Mouse (Mus musculus) hindbrain, embryonic 16.5 days (tissue): ENCODE data around the gene Smurf2. TPM values are rescaled to one million over a fixed set of nuclear protein-coding genes. Genes with fewer than 3 reads are reported as not detected.
A peak's percentile ranks its signal among the peaks of the same experiment; 100 is the strongest.

Source experiments
- ATAC-seq: fragments of 200-750 bp; cut with Nextera tagmentation; 2 replicates; pipeline ENCODE4 v1.8.0; 2017; ENCODE audit warnings: moderate TSS enrichment, moderate library complexity
- H3K27ac ChIP-seq: fragments of 300-500 bp; sonication (generic); 2 replicates; pipeline ENCODE4 v1.5.1; 2014; ENCODE audit warnings: low read depth, mild to moderate bottlenecking, control low read depth, low read length, moderate library complexity
- H3K27me3 ChIP-seq: fragments of 300-500 bp; sonication (generic); replicated peaks from 2 replicates; pipeline ENCODE4 v1.6.1; 2014; ENCODE audit warnings: low read length; ENCODE audit not compliant: control insufficient read depth, insufficient read depth
- H3K36me3 ChIP-seq: fragments of 300-500 bp; sonication (generic); 2 replicates; pipeline ENCODE4 v1.6.1; 2014; ENCODE audit warnings: mild to moderate bottlenecking, low read length, moderate library complexity, mixed read lengths; ENCODE audit not compliant: control insufficient read depth, insufficient read depth
- H3K4me1 ChIP-seq: fragments of 300-500 bp; sonication (generic); 2 replicates; pipeline ENCODE4 v1.6.1; 2014; ENCODE audit warnings: low read depth, low read length; ENCODE audit not compliant: control insufficient read depth, insufficient read depth
- H3K4me2 ChIP-seq: fragments of 300-500 bp; sonication (generic); 2 replicates; pipeline ENCODE4 v1.6.1; 2014; ENCODE audit warnings: mild to moderate bottlenecking, low read length, control low read depth, moderate library complexity
- H3K4me3 ChIP-seq: fragments of 300-500 bp; sonication (generic); 2 replicates; pipeline ENCODE4 v1.5.1; 2014; ENCODE audit warnings: mild to moderate bottlenecking, low read length, control low read depth, moderate library complexity
- H3K9ac ChIP-seq: fragments of 300-500 bp; sonication (generic); 2 replicates; pipeline ENCODE4 v1.6.1; 2014; ENCODE audit warnings: low read depth, mild to moderate bottlenecking, control low read depth, low read length, moderate library complexity
- H3K9me3 ChIP-seq: fragments of 300-500 bp; sonication (generic); 2 replicates; pipeline ENCODE4 v1.6.1; 2014; ENCODE audit warnings: mild to moderate bottlenecking, low read length, moderate library complexity; ENCODE audit not compliant: control insufficient read depth
- WGBS: fragments of 180-500 bp; shearing (Covaris S2); extraction: QIAGEN DNeasy Blood & Tissue Kit; methylation state at CpG from one replicate; pipeline ENCODE4 v1.1.7; 2014; 5-methylcytosine and 5-hydroxymethylcytosine counted together
- microRNA-seq: library from miRNA; unstranded; fragments of <30 nt; microRNA quantifications from one replicate; pipeline ENCODE4, GENCODE M21; 2017
- polyA plus RNA-seq: library from polyadenylated mRNA; unstranded; fragments of >200 nt; fragmentation: Nextera tagmentation; extraction: Ambion mirVana; gene quantifications from 2 replicates; pipeline ENCODE4 v1.2.1, GENCODE M21; 2015

The Smurf2 gene
- polyA plus RNA-seq, 1 experiment from 2014 or later, result 10.6 TPM

DNA sequence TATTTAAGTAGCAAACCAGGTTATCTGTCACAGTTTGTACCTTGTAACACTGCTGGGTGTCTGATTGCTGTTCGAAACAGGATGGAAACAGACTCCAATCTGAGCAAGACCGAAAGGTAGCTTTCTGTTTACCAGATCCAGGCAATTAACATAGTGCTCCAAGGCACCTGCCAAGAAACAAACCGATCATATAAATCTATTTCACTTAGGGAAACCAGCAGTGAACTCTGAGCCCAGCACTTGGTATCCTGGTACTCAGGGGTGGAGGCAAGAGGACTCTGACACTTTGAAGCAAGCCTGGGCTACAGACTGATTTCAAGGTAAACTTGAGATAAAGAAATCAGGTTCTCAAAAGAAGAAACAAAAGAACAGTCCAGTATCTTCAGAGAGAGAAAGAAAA is 143.1 kb downstream of the Smurf2 start:
- H3K4me1 ChIP-seq, result peaks cover 3% of the 10 kb centered on the region
- H3K27me3 ChIP-seq, result no peaks in the 10 kb centered on the region
- H3K4me3 ChIP-seq, result no peak overlapping the region
- no peaks in the 10 kb centered on the region for H3K9me3 ChIP-seq
- no peak overlapping the region for H3K9ac ChIP-seq
- no peak overlapping the region for H3K27ac ChIP-seq
- 94% methylated on average over 3 of the region's 3 CpGs for WGBS
- peaks cover 19% of the 10 kb centered on the region for H3K36me3 ChIP-seq
- no peak overlapping the region for H3K4me2 ChIP-seq
- ATAC-seq, result no peak

DNA sequence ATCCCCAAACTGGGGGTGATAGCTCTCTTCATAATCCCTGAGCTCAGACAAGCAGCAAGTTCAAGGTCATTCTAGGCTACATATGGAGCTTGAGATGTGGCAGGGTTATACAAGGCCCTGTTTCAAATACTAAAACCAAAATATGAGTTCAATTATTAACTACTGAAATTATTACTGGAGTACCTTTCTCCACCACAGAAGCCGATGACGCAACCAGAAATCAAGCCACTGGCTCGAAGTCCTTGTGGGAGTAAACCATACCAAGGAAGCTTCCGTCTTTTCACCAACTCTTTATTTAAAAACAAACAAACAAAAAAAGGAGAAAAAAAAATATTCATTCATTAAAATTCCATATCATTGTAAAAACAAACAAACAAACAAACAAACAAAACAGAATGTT is 143.6 kb downstream of the Smurf2 start:
- Histone ChIP-seq H3K4me3 (no peak overlapping the region), H3K9ac (no peak overlapping the region), H3K4me1 (peaks cover 3% of the 10 kb centered on the region), H3K36me3 (peaks cover 16% of the 10 kb centered on the region), H3K27me3 (no peaks in the 10 kb centered on the region), H3K9me3 (no peaks in the 10 kb centered on the region), H3K27ac (no peak overlapping the region), H3K4me2 (no peak overlapping the region)
- WGBS, result 94% methylated on average over 4 of the region's 4 CpGs
- no peak for ATAC-seq

DNA sequence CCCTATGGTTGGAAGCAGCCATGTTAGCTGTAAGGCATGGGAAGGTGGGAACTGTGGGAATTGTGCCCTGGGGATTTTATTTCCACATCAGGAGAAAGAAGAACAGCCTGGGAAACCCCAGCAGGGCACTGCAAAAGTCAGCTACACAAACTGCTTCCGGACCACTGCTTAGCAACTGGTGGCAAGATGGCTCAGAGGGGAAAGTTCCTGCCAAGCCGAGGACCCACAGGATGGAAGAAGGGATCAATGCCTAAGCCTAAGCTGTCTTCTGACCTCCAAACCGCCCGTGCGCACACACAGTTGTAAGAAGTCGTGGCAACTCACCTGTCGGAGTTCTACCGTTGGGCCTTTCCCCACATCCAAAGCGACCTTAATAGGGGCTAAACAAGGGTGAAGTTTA is 147.5 kb downstream of the Smurf2 start:
- no peak overlapping the region for H3K27ac ChIP-seq
- H3K4me2 ChIP-seq, result no peak overlapping the region
- H3K9ac ChIP-seq, result no peak overlapping the region
- 93% methylated on average over 9 of the region's 9 CpGs for WGBS
- H3K4me1 ChIP-seq, result no peaks in the 10 kb centered on the region; the same call in 1 of the 2 replicates
- H3K36me3 ChIP-seq, result peaks cover 23% of the 10 kb centered on the region
- no peak for ATAC-seq
- H3K4me3 ChIP-seq, result no peak overlapping the region
- H3K27me3 ChIP-seq, result no peaks in the 10 kb centered on the region
- no peaks in the 10 kb centered on the region for H3K9me3 ChIP-seq

DNA sequence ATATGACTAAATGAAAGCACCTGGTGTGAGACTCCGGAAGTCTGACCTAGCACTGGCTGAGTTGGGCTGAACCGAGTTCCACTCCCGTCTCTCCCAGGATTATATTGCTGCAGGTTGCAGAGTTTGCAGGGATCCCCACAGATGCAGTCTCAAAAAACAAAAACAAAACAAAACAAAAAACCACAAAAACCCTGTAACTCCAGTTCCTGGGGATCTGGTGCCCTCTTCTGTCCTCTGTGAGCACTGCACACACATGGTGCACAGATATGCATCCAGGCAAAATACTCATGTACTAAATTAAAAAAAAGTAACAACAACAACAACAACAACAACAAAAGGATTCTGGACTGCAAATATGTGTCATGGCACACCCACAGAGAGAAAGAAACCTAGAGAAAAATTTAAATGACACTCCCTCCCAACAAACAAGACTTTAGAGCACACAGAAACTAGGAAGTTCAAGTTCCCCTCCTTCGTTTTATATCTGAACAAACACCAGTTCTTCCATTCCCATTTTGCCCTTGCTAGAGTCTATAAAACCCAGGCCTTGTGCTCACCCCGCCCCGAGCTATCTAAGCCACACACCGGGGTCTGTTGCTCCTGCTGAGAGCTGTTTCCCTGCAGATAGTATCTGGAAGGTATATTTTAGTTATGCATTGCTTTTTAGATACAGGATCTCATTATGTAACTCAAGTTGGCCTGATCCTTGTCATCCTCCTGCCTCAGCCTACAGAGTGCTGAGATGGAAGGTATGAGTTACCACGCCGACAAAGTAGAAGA is 150.1 kb downstream of the Smurf2 start:
- H3K27ac ChIP-seq, result no peak overlapping the region
- no peaks in the 10 kb centered on the region for H3K4me1 ChIP-seq
- no peaks in the 10 kb centered on the region for H3K27me3 ChIP-seq
- ATAC-seq, result no peak
- H3K4me3 ChIP-seq, result no peak overlapping the region
- H3K9me3 ChIP-seq, result no peaks in the 10 kb centered on the region
- 95% methylated on average over 9 of the region's 9 CpGs for WGBS
- no peak overlapping the region for H3K4me2 ChIP-seq
- no peak overlapping the region for H3K9ac ChIP-seq
- H3K36me3 ChIP-seq, result peaks cover 36% of the 10 kb centered on the region

Small RNAs within 50 kb of the gene (microRNA-seq; reads per million reads assigned to microRNA genes)
- not detected for gene Gm25994
- gene Gm27322, result not detected
- gene Mir3064, result 11.9 reads per million, percentile 28 among the genes with 10 or more reads in this experiment

Other genes starting within 250 kb of the Smurf2 start
- 16.4 and 21.0 TPM in 2 replicates for gene Pecam1, start 170.1 kb downstream of the Smurf2 start, polyA plus RNA-seq
- 0.42 and 0.56 TPM in 2 replicates for gene Milr1, start 169.5 kb downstream of the Smurf2 start, polyA plus RNA-seq
- gene Polg2, start 141.2 kb downstream of the Smurf2 start, polyA plus RNA-seq, result 9.1 and 9.9 TPM in 2 replicates
- 315 and 329 TPM in 2 replicates for gene Ddx5, start 131.5 kb downstream of the Smurf2 start, polyA plus RNA-seq
- gene Cep95, start 131.5 kb downstream of the Smurf2 start, polyA plus RNA-seq, result 12.2 and 15.3 TPM in 2 replicates
- 132 and 165 TPM in 2 replicates for gene Kpna2, start 78.8 kb upstream of the Smurf2 start, polyA plus RNA-seq
- 4.7 and 5.1 TPM in 2 replicates for gene 1810010H24Rik, start 105.0 kb upstream of the Smurf2 start, polyA plus RNA-seq
- 23.9 and 26.1 TPM in 2 replicates for gene Bptf, start 211.4 kb upstream of the Smurf2 start, polyA plus RNA-seq